Mouse (Mus musculus) ES-Bruce4 (cell line): ENCODE data around the gene Hivep2.

Experiments used
- CTCF ChIP-seq: IDR thresholded peaks from one replicate; pipeline ENCODE4 v1.8.1; 2011; ENCODE audit warnings: low read depth, low read length
- EP300 ChIP-seq: IDR thresholded peaks from 2 replicates; pipeline ENCODE4 v1.6.1; 2011; ENCODE audit warnings: low read depth, low read length; ENCODE audit not compliant: insufficient read depth
- POLR2A ChIP-seq: IDR thresholded peaks from one replicate; pipeline ENCODE4 v1.8.1; 2011; ENCODE audit warnings: low read length; ENCODE audit not compliant: insufficient read depth

DNA sequence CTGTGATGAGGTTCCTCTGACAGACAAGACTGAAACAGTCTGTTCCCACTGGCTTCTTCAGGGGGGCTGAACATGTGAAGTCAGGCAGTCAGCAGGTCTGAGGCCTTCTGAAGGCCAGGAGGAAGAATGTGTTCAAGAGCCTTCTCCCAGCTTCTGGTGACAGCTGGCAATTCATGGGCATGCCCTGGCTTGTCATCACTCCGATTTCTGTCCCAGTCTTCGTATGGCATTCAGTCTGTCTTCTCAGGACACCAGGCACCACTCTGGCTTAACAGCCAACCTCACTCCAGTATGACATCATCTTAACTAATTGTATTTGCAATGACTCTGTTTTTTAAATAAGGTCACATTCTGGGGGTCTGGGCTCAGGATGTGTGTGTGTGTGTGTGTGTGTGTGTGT, 25.0 kb downstream of the Hivep2 start:
- TF ChIP-seq EP300 (no peak), CTCF (no peak), POLR2A (no peak)
